20 mouse cellular contexts compared by ENCODE assay signal in genomic region chrX:104543919-104544595, GRCm38 (mm10).
DNase-seq lines count a peak whose midpoint lies in the region; ATAC-seq and TF ChIP-seq lines count a peak whose summit lies in the region.
"Had no signal": no experiment of that assay in that cellular context is flagged by ENCODE, and none has a peak within 500 bp of the region (broad histone marks: within the 10 kb centered on the region; RNA-seq: fewer than 3 reads in every experiment).

No protein-coding gene starts in this region.

- no peak overlapping the region for H3K4me3 ChIP-seq in MEL (ENCODE audit: control insufficient read depth in 1 of 2, insufficient read depth in 1 of 2, low read depth in 2 of 2, low read length in 2 of 2)
- H3K4me3 ChIP-seq in liver, embryonic 15.5 days (replicated peaks) = no peak overlapping the region
- H3K4me3 ChIP-seq in limb, embryonic 10.5 days = no peak overlapping the region
- H3K4me3 ChIP-seq: embryonic facial prominence, embryonic 12.5 days; forebrain, embryonic 13.5 days; gastrocnemius, adult 2 months; heart, embryonic 13.5 days; hindbrain, embryonic 15.5 days had no signal

- no peak for TF ChIP-seq CTCF in MEL (IDR thresholded peaks at IDR 0.05 in 2 of 3, conservative IDR thresholded peaks at IDR 0.05 in 1 of 3; ENCODE audit: control insufficient read depth in 1 of 3, insufficient read depth in 1 of 3, low read depth in 2 of 3, low read length in 3 of 3, poor library complexity in 1 of 3, severe bottlenecking in 1 of 3)

- H3K79me2 ChIP-seq in MEL (ENCODE audit: control insufficient read depth, insufficient read depth, low read length, poor library complexity) = no peaks in the 10 kb centered on the region

- WGBS in liver, embryonic 15.5 days (ENCODE audit: insufficient replicate concordance) = 36% methylated on average over 4 of the region's 4 CpGs
- 83% methylated on average over 4 of the region's 4 CpGs for WGBS in limb, embryonic 10.5 days

- DNase-seq in MEL (ENCODE audit: low read depth, low spot score) = peak; percentile 3
- no peak for DNase-seq in limb, embryonic 10.5 days (ENCODE audit: low spot score)
- no peak for DNase-seq in heart, adult 18-20 months
- DNase-seq in frontal cortex, postnatal 10 days (ENCODE audit: low spot score in 2 of 2) = no peak
- DNase-seq: adrenal gland, postnatal 14 days; cerebellum, adult 8-10 months; cerebellum, postnatal 25 days; forebrain, postnatal 0 days; gastrocnemius, adult 2 months; gastrocnemius, postnatal 25 days; heart, postnatal 36 days had no signal

- H3K9me3 ChIP-seq in MEL (replicated peaks; ENCODE audit: insufficient read depth, low read length) = no peaks in the 10 kb centered on the region
- H3K9me3 ChIP-seq in liver, embryonic 15.5 days (replicated peaks) = no peaks in the 10 kb centered on the region
- H3K9me3 ChIP-seq in limb, embryonic 10.5 days (replicated peaks) = no peaks in the 10 kb centered on the region
- H3K9me3 ChIP-seq: embryonic facial prominence, embryonic 12.5 days; forebrain, embryonic 13.5 days; heart, embryonic 13.5 days; hindbrain, embryonic 15.5 days had no signal

- no peak for TF ChIP-seq EP300 in MEL (IDR thresholded peaks at IDR 0.05; ENCODE audit: low read depth in 1 of 2, low read length in 2 of 2)

- ATAC-seq in erythroid progenitor cell, adult 5-6 weeks (replicated peaks; ENCODE audit: low FRiP score, poor library complexity, severe bottlenecking) = peak; percentile 84
- ATAC-seq in liver, embryonic 15.5 days (ENCODE audit: insufficient read depth) = peak; percentile 84
- ATAC-seq in megakaryocyte-erythroid progenitor cell, adult 5-6 weeks (replicated peaks; ENCODE audit: low FRiP score, low TSS enrichment, poor library complexity, severe bottlenecking) = peak; percentile 77
- ATAC-seq: activated CD4-positive, CD25-positive, alpha-beta regulatory T cell, adult 4 months; forebrain, embryonic 13.5 days; forebrain, postnatal 0 days; Patski had no signal

- no peak overlapping the region for H3K9ac ChIP-seq in MEL (ENCODE audit: control insufficient read depth, low read depth, low read length, poor library complexity, severe bottlenecking)
- no peak overlapping the region for H3K9ac ChIP-seq in liver, embryonic 15.5 days
- H3K9ac ChIP-seq: embryonic facial prominence, embryonic 12.5 days; forebrain, embryonic 13.5 days; forebrain, postnatal 0 days; heart, embryonic 13.5 days; hindbrain, embryonic 15.5 days had no signal

- no peaks in the 10 kb centered on the region for H3K36me3 ChIP-seq in MEL (ENCODE audit: control insufficient read depth in 1 of 2, insufficient read depth in 2 of 2, low read length in 2 of 2)
- no peaks in the 10 kb centered on the region for H3K36me3 ChIP-seq in liver, embryonic 15.5 days (replicated peaks)
- H3K36me3 ChIP-seq in limb, embryonic 10.5 days = no peaks in the 10 kb centered on the region
- H3K36me3 ChIP-seq: embryonic facial prominence, embryonic 12.5 days; heart, embryonic 13.5 days; hindbrain, embryonic 15.5 days had no signal

- H3K4me2 ChIP-seq in liver, embryonic 15.5 days = no peak overlapping the region; the same call in 1 of the 2 replicates
- H3K4me2 ChIP-seq: embryonic facial prominence, embryonic 12.5 days; forebrain, embryonic 13.5 days; heart, embryonic 13.5 days; hindbrain, embryonic 15.5 days had no signal

- TF ChIP-seq POLR2A in MEL (IDR thresholded peaks at IDR 0.05; ENCODE audit: control insufficient read depth in 1 of 2, insufficient read depth in 1 of 2, low read depth in 1 of 2, low read length in 2 of 2, poor library complexity in 1 of 2) = no peak

- H3K27me3 ChIP-seq in MEL (ENCODE audit: control insufficient read depth in 1 of 2, insufficient read depth in 2 of 2, low read length in 2 of 2) = no peaks in the 10 kb centered on the region
- no peaks in the 10 kb centered on the region; the same call in 1 of the 2 replicates for H3K27me3 ChIP-seq in liver, embryonic 15.5 days
- H3K27me3 ChIP-seq in limb, embryonic 10.5 days (ENCODE audit: low read depth, poor library complexity, severe bottlenecking) = peaks cover 77% of the 10 kb centered on the region

- no peaks in the 10 kb centered on the region for H3K4me1 ChIP-seq in MEL (ENCODE audit: control insufficient read depth in 1 of 2, insufficient read depth in 2 of 2, low read length in 2 of 2)
- H3K4me1 ChIP-seq in liver, embryonic 15.5 days (replicated peaks) = peaks cover 14% of the 10 kb centered on the region
- H3K4me1 ChIP-seq in limb, embryonic 10.5 days = no peaks in the 10 kb centered on the region
- H3K4me1 ChIP-seq: embryonic facial prominence, embryonic 12.5 days; forebrain, embryonic 13.5 days; heart, embryonic 13.5 days; hindbrain, embryonic 15.5 days had no signal

- TF ChIP-seq RAD21 in MEL (IDR thresholded peaks at IDR 0.05; ENCODE audit: low read depth, low read length) = no peak

- H3K27ac ChIP-seq in MEL (ENCODE audit: control insufficient read depth, low read depth, low read length) = no peak overlapping the region
- H3K27ac ChIP-seq in liver, embryonic 15.5 days (replicated peaks) = peak overlapping the region; percentile 75
- H3K27ac ChIP-seq in limb, embryonic 10.5 days = no peak overlapping the region
- H3K27ac ChIP-seq: embryonic facial prominence, embryonic 12.5 days; forebrain, embryonic 13.5 days; gastrocnemius, adult 2 months; heart, embryonic 13.5 days; hindbrain, embryonic 15.5 days had no signal

TF ChIP-seq in MEL, 35 proteins besides CTCF, POLR2A, EP300 and RAD21:
- TF ChIP-seq MYB (IDR thresholded peaks at IDR 0.05; ENCODE audit: low read depth, low read length) (no peak), TCF12 (IDR thresholded peaks at IDR 0.05; ENCODE audit: low read depth, low read length) (no peak), USF2 (IDR thresholded peaks at IDR 0.05; ENCODE audit: borderline replicate concordance in 1 of 2, insufficient read depth in 1 of 2, low read depth in 1 of 2, low read length in 2 of 2) (no peak), ZKSCAN1 (IDR thresholded peaks at IDR 0.05; ENCODE audit: low read depth, low read length) (no peak), CHD1 (IDR thresholded peaks at IDR 0.05; ENCODE audit: low read depth, low read length) (no peak), BHLHE40 (IDR thresholded peaks at IDR 0.05; ENCODE audit: borderline replicate concordance, low read depth, low read length) (no peak), MEF2A (IDR thresholded peaks at IDR 0.05; ENCODE audit: extremely low read depth, insufficient replicate concordance, low read depth, low read length, poor library complexity, severe bottlenecking) (no peak), POLR2AphosphoS5 (IDR thresholded peaks at IDR 0.05; ENCODE audit: borderline replicate concordance, low read depth, low read length) (no peak)
